ENCODE assay signal across 46 mouse cellular contexts in genomic region chr17:33848139-33848538, GRCm38 (mm10). TPM values are rescaled to one million over a fixed set of nuclear protein-coding genes. Genes with fewer than 3 reads are reported as not detected.
"Had no signal": no experiment of that assay in that cellular context is flagged by ENCODE, and none has a peak within 500 bp of the region (broad histone marks: within the 10 kb centered on the region; RNA-seq: fewer than 3 reads in every experiment).

No protein-coding gene starts in this region.

- DNase-seq: left cerebral cortex, postnatal 4 days; liver; lung, adult 18-20 months; lung, adult 2 months; lung, embryonic 14.5 days; lung, postnatal 10 days; lung, postnatal 14 days; lung, postnatal 36 days; lung, postnatal 4 days; midbrain, embryonic 14.5 days had no signal

- H3K27ac ChIP-seq: limb, embryonic 10.5 days; limb, embryonic 12.5 days; limb, embryonic 13.5 days; limb, embryonic 15.5 days; liver, embryonic 12.5 days; liver, embryonic 14.5 days; liver, embryonic 15.5 days; lung, embryonic 15.5 days; macrophage; midbrain, embryonic 10.5 days; midbrain, embryonic 12.5 days; midbrain, embryonic 13.5 days; midbrain, embryonic 15.5 days; neural tube, embryonic 12.5 days; neural tube, embryonic 13.5 days had no signal

- H3K27me3 ChIP-seq: limb, embryonic 12.5 days; limb, embryonic 13.5 days; limb, embryonic 15.5 days; liver, embryonic 12.5 days; liver, embryonic 15.5 days; lung, embryonic 15.5 days; megakaryocyte, embryonic 14.5 days; midbrain, embryonic 12.5 days; midbrain, embryonic 13.5 days; midbrain, embryonic 15.5 days; neural tube, embryonic 12.5 days; neural tube, embryonic 13.5 days had no signal

- H3K9ac ChIP-seq: limb, embryonic 12.5 days; limb, embryonic 13.5 days; limb, embryonic 15.5 days; liver, embryonic 12.5 days; liver, embryonic 14.5 days; liver, embryonic 15.5 days; lung, embryonic 14.5 days; lung, embryonic 15.5 days; midbrain, embryonic 12.5 days; midbrain, embryonic 13.5 days; midbrain, embryonic 15.5 days; neural tube, embryonic 12.5 days; neural tube, embryonic 13.5 days had no signal

- H3K9me3 ChIP-seq: limb, embryonic 10.5 days; limb, embryonic 12.5 days; limb, embryonic 13.5 days; limb, embryonic 15.5 days; liver, embryonic 12.5 days; liver, embryonic 15.5 days; lung, embryonic 15.5 days; megakaryocyte, embryonic 14.5 days; midbrain, embryonic 10.5 days; midbrain, embryonic 12.5 days; midbrain, embryonic 13.5 days; midbrain, embryonic 15.5 days; neural tube, embryonic 12.5 days; neural tube, embryonic 13.5 days had no signal

- H3K4me3 ChIP-seq: limb, embryonic 10.5 days; limb, embryonic 12.5 days; limb, embryonic 13.5 days; limb, embryonic 15.5 days; liver, embryonic 12.5 days; liver, embryonic 15.5 days; lung, embryonic 15.5 days; megakaryocyte, embryonic 14.5 days; midbrain, embryonic 10.5 days; midbrain, embryonic 12.5 days; midbrain, embryonic 13.5 days; midbrain, embryonic 15.5 days; myocyte; neural tube, embryonic 12.5 days; neural tube, embryonic 13.5 days had no signal

- H3K4me2 ChIP-seq: limb, embryonic 12.5 days; limb, embryonic 13.5 days; limb, embryonic 15.5 days; liver, embryonic 11.5 days; liver, embryonic 12.5 days; liver, embryonic 15.5 days; lung, embryonic 14.5 days; lung, embryonic 15.5 days; midbrain, embryonic 11.5 days; midbrain, embryonic 12.5 days; midbrain, embryonic 13.5 days; midbrain, embryonic 15.5 days; neural tube, embryonic 12.5 days; neural tube, embryonic 13.5 days had no signal

- ATAC-seq: liver, embryonic 12.5 days; lung, postnatal 0 days; midbrain, embryonic 13.5 days; midbrain, embryonic 15.5 days; midbrain, embryonic 16.5 days had no signal

RNA-seq across cellular contexts. Expression of gene Gm7029, which starts 25.5 kb away (rescaled TPM):
- total RNA-seq: left cerebral cortex, postnatal 10 days; left cerebral cortex, postnatal 14 days; left cerebral cortex, postnatal 25 days; left cerebral cortex, postnatal 36 days; left cerebral cortex, postnatal 4 days; liver, adult 2 months; megakaryocyte progenitor cell, adult 5-6 weeks; megakaryocyte, adult 5-6 weeks; megakaryocyte-erythroid progenitor cell, adult 5-6 weeks; midbrain, postnatal 0 days; monocyte, adult 5-6 weeks had no signal
- polyA plus RNA-seq: limb, embryonic 10.5 days; limb, embryonic 11.5 days; limb, embryonic 12.5 days; limb, embryonic 13.5 days; limb, embryonic 14.5 days; limb, embryonic 15.5 days; liver, adult 2 months; liver, embryonic 11.5 days; liver, embryonic 12.5 days; liver, embryonic 14.5 days; liver, embryonic 15.5 days; liver, embryonic 16.5 days; lung, adult 2 months; lung, embryonic 14.5 days; lung, embryonic 15.5 days; lung, embryonic 16.5 days; lung, postnatal 0 days; macrophage; midbrain, embryonic 10.5 days; midbrain, embryonic 11.5 days; midbrain, embryonic 12.5 days; midbrain, embryonic 13.5 days; midbrain, embryonic 14.5 days; midbrain, embryonic 15.5 days; midbrain, embryonic 16.5 days; midbrain, postnatal 0 days; myocyte; neural tube, embryonic 11.5 days; neural tube, embryonic 12.5 days; neural tube, embryonic 13.5 days had no signal
